Mouse (Mus musculus) stomach, embryonic 14.5 days (tissue): ENCODE data around the gene Capn10. TPM values are rescaled to one million over a fixed set of nuclear protein-coding genes. Genes with fewer than 3 reads are reported as not detected.
A peak's percentile ranks its signal among the peaks of the same experiment; 100 is the strongest.
"Not testable (repeated sequence)": the region's sequence is repeated elsewhere in the genome, so short reads cannot be mapped to it uniquely, and the experiment has no call there.

Experiments used
- ATAC-seq: fragments of 200-750 bp; cut with Nextera tagmentation; 2 replicates; pipeline ENCODE4 v1.8.0; 2017; ENCODE audit warnings: low read depth, moderate TSS enrichment; ENCODE audit not compliant: insufficient number of reproducible peaks, insufficient read depth, low FRiP score
- H3K27ac ChIP-seq: fragments of 300-500 bp; sonication (generic); 2 replicates; pipeline ENCODE4 v1.5.1; 2014; ENCODE audit warnings: mild to moderate bottlenecking, low read length, moderate library complexity, mixed read lengths
- H3K27me3 ChIP-seq: fragments of 300-500 bp; sonication (generic); 2 replicates; pipeline ENCODE4 v1.6.1; 2014; ENCODE audit warnings: low read length, control low read depth, mixed read lengths; ENCODE audit not compliant: control insufficient read depth, insufficient read depth
- H3K36me3 ChIP-seq: fragments of 300-500 bp; sonication (generic); 2 replicates; pipeline ENCODE4 v1.6.1; 2014; ENCODE audit warnings: mild to moderate bottlenecking, control low read depth, low read length, moderate library complexity, mixed read lengths; ENCODE audit not compliant: control insufficient read depth, insufficient read depth
- H3K4me1 ChIP-seq: fragments of 300-500 bp; sonication (generic); 2 replicates; pipeline ENCODE4 v1.6.1; 2014; ENCODE audit warnings: low read length, control low read depth, mixed read lengths; ENCODE audit not compliant: control insufficient read depth, insufficient read depth
- H3K4me2 ChIP-seq: fragments of 300-500 bp; sonication (generic); replicated peaks from 2 replicates; pipeline ENCODE4 v1.6.1; 2014; ENCODE audit warnings: low read depth, low read length, control low read depth
- H3K4me3 ChIP-seq: fragments of 300-500 bp; sonication (generic); 2 replicates; pipeline ENCODE4 v1.5.1; 2014; ENCODE audit warnings: low read depth, low read length, control low read depth
- H3K9ac ChIP-seq: fragments of 300-500 bp; sonication (generic); replicated peaks from 2 replicates; pipeline ENCODE4 v1.6.1; 2014; ENCODE audit warnings: low read depth, mild to moderate bottlenecking, control low read depth, low read length, moderate library complexity, mixed read lengths
- H3K9me3 ChIP-seq: fragments of 300-500 bp; sonication (generic); 2 replicates; pipeline ENCODE4 v1.6.1; 2016; ENCODE audit warnings: low read depth, low read length, control low read depth; ENCODE audit not compliant: control insufficient read depth
- WGBS: fragments of 180-500 bp; shearing (Covaris S2); extraction: QIAGEN DNeasy Blood & Tissue Kit; methylation state at CpG from one replicate; pipeline ENCODE4 v1.1.7; 2014; 5-methylcytosine and 5-hydroxymethylcytosine counted together
- polyA plus RNA-seq: library from polyadenylated mRNA; unstranded; fragments of >200 nt; fragmentation: Nextera tagmentation; extraction: Ambion mirVana; gene quantifications from 2 replicates; pipeline ENCODE4 v1.2.1, GENCODE M21; 2014

The Capn10 gene
- polyA plus RNA-seq, 1 experiment from 2014 or later, result 28.3 TPM

DNA sequence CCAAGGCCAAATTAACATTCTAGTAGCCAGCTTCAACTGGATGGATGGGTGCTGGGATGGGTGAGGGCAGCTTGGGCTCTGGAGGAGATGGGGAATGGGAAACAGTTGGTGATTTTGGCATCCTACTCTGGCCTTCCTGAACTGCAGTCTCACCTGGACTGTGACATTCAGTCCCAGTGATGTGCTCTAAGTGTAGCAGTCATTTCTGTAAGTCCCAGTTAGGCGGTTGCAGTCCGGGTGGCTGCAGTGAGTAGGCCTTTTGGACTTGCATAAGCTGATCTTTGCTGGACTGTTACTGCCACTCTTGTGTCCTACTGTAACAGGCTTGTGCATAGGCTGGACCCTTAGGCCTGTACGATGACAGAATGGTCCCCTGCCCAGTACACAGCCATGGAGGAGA lies 13.8 kb downstream of the Capn10 start:
- peaks cover 39% of the 10 kb centered on the region for H3K36me3 ChIP-seq
- no peak overlapping the region for H3K4me3 ChIP-seq

DNA sequence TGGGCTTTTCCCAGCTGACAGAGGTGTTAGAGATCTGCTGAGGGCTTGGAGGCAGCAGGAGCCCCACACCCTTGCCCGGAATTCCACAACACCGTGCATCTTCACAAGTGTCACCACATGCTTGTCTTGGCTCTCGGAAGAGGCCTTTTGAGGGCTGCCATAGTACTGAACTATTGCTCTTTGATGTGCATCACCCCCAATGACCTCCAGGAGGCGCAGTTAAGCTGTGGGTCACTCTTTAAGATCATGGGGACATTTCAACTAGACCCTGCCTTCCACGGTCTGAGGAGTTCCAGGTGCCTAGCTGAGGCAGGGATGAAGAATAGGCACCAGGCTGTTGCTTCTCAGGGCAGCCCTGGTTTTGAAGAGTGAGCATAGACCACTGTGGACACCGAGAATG lies 15.2 kb downstream of the Capn10 start:
- no peaks in the 10 kb centered on the region for H3K4me1 ChIP-seq
- no peaks in the 10 kb centered on the region for H3K27me3 ChIP-seq
- no peak overlapping the region for H3K4me2 ChIP-seq
- H3K27ac ChIP-seq, result no peak overlapping the region
- H3K36me3 ChIP-seq, result peaks cover 28% of the 10 kb centered on the region
- H3K9me3 ChIP-seq, result no peaks in the 10 kb centered on the region
- H3K4me3 ChIP-seq, result no peak overlapping the region
- no peak for ATAC-seq
- 57% methylated on average over 6 of the region's 6 CpGs for WGBS
- H3K9ac ChIP-seq, result no peak overlapping the region

More for the DNA sequence above, 13.8 kb downstream of the Capn10 start:
- Histone ChIP-seq H3K4me2 (no peak overlapping the region), H3K27me3 (no peaks in the 10 kb centered on the region), H3K9ac (no peak overlapping the region), H3K27ac (no peak overlapping the region), H3K4me1 (no peaks in the 10 kb centered on the region), H3K9me3 (no peaks in the 10 kb centered on the region)
- 92% methylated on average over 3 of the region's 3 CpGs for WGBS
- no peak for ATAC-seq

DNA sequence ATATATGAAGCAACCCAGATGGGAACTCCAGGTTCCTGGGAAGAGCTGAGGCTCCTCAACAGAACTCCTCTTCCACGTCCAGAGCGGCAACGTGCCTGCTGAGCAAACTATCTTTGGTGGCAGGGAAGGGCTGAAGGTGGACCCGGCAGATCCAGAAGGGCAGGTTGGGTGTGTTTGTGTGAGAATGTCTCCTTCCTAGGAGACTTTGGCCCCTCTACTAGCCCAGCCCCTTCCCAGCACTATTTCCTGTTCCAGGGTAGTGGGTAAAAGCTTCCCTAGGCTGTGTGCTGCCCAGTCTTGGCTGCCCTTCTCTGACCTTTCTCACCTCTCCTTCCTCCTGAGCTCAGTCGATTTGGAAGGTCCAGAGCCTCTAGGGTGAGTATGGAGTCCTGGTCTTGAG lies 16.4 kb downstream of the Capn10 start, which contains the start of gene Gpr35:
Gene Gpr35 (plus strand): TSS at position 259 of the 400 bp plus-strand sequence.
- peak within 1 kb of the TSS; percentile 8 for H3K4me3 ChIP-seq
- H3K27me3 ChIP-seq, result no peaks in the 10 kb centered on the region
- peaks cover 22% of the 10 kb centered on the region for H3K36me3 ChIP-seq
- H3K4me1 ChIP-seq, result no peaks in the 10 kb centered on the region
- WGBS, result 64% methylated on average over 5 of the region's 5 CpGs
- no peaks in the 10 kb centered on the region for H3K9me3 ChIP-seq
- H3K9ac ChIP-seq, result no peak within 1 kb of the TSS
- ATAC-seq, result peak; percentile 73
- H3K27ac ChIP-seq, result peak within 1 kb of the TSS; percentile 39; the same call in 1 of the 2 replicates
- peak within 1 kb of the TSS; percentile 22 for H3K4me2 ChIP-seq

DNA sequence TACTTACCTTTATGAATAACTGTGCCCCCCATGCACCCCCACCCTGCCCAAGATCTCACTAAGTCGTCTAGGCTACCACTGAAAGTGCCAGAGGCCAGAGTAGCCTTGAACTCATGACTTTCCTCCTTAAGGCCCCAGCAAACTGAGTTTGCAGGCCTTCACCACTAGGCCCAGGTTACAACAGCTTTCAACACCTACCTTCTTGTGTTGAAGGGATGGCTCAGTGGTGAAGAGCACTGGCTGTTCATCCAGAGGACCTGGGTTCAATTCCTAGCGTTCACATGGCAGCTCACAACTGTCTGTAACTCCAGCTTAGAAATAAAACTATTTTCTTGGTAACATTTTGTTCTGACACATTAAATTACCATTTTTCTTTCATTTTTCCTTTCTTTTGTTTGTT lies 19.5 kb downstream of the Capn10 start:
- no peaks in the 10 kb centered on the region for H3K36me3 ChIP-seq
- no peak for ATAC-seq
- no peaks in the 10 kb centered on the region for H3K9me3 ChIP-seq
- no peak overlapping the region for H3K9ac ChIP-seq
- H3K27ac ChIP-seq, result no peak overlapping the region
- H3K4me2 ChIP-seq, result no peak overlapping the region
- H3K4me3 ChIP-seq, result no peak overlapping the region
- H3K27me3 ChIP-seq, result no peaks in the 10 kb centered on the region
- no peaks in the 10 kb centered on the region for H3K4me1 ChIP-seq
- WGBS, result 72% methylated on average over 2 of the region's 2 CpGs

DNA sequence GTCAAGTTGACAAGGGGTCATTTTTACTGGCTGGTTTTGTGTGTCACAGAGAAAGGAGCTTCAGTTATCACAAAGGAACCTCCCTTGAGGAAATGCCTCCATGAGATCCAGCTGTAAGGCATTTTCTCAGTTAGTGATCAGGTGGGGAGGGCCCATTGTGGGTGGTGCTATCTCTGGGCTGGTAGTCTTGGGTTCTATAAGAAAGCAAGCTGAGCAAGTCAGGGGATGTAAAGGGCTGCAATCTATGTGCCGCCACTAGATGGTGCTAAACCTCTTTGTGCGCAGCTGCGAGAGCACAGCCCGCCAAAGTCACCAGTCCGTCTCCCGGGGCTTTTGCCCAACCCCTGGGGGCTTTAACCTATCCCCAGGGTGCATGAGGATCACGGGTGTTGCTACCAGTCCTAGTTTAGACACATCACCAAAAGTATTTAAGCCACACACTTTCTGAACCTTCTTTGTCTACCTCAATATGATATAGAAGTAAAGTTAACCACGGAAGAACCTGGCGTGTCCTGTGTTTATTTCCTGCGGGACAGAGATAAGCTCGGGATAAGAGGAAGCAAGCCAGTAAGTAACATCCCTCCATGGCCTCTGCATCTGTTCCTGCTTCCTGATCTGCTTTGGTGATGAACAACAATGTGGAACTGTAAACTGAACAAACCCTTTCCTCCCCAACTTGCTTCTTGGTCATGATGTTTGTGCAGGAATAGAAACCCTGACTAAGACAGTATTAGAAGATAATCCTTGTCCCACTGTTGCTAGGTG lies 22.6 kb downstream of the Capn10 start:
- peak overlapping the region; percentile 34; the same call in 1 of the 2 replicates for H3K4me2 ChIP-seq
- 5% methylated on average over 11 of the region's 11 CpGs for WGBS
- not testable (repeated sequence) for H3K4me3 ChIP-seq, H3K36me3 ChIP-seq, H3K27ac ChIP-seq, H3K4me1 ChIP-seq, H3K9me3 ChIP-seq, H3K27me3 ChIP-seq, H3K9ac ChIP-seq, ATAC-seq

DNA sequence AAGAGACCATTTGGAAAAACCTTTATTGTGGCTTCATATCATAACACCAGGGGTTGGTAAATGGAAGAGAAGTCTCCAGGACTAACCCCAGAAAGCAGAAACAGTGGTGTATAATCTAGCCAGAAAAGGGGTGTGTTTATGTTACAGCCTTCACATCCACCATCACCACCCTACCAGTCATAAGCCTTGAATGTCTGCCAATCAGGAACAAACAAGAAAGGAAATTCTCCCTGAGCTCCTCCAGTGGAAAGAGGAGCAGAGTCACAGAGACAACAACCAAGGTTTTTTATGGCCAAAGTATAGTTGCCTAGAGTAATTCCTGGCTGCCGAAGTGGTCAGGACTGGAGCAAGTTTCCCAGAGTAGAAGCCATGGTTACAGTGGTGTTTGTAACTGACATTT lies 24.8 kb downstream of the Capn10 start:
- ATAC-seq, result no peak
- Histone ChIP-seq H3K27me3 (no peaks in the 10 kb centered on the region), H3K9me3 (no peaks in the 10 kb centered on the region), H3K27ac (no peak overlapping the region), H3K4me1 (no peaks in the 10 kb centered on the region), H3K9ac (no peak overlapping the region), H3K4me2 (no peak overlapping the region), H3K4me3 (no peak overlapping the region), H3K36me3 (no peaks in the 10 kb centered on the region)
- WGBS, result 89% methylated on average over 1 of the region's 1 CpGs

DNA sequence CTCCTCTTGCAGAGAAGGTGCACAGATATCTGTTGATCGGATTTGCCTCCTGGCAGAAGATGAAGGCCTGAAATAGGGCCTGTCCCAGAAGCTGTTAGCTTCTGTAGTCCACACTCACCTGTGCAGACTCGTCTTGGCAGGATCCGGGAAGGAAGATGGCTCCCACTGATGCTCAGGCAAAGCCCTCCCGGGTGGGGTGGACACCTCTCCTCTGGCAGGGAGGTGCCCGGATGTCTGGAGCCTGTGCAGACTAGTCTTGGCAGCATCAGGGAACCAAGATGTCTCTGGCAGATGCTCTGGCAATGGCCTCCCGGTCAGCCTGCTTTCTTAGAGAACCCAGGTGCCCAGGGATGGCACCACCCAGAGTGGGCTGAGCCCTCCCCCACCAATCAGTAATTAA lies 36.6 kb downstream of the Capn10 start:
- not testable (repeated sequence) for H3K36me3 ChIP-seq, H3K9me3 ChIP-seq, H3K27ac ChIP-seq, H3K4me2 ChIP-seq, ATAC-seq, H3K27me3 ChIP-seq, H3K9ac ChIP-seq, H3K4me1 ChIP-seq, H3K4me3 ChIP-seq
- 87% methylated on average over 6 of the region's 6 CpGs for WGBS

DNA sequence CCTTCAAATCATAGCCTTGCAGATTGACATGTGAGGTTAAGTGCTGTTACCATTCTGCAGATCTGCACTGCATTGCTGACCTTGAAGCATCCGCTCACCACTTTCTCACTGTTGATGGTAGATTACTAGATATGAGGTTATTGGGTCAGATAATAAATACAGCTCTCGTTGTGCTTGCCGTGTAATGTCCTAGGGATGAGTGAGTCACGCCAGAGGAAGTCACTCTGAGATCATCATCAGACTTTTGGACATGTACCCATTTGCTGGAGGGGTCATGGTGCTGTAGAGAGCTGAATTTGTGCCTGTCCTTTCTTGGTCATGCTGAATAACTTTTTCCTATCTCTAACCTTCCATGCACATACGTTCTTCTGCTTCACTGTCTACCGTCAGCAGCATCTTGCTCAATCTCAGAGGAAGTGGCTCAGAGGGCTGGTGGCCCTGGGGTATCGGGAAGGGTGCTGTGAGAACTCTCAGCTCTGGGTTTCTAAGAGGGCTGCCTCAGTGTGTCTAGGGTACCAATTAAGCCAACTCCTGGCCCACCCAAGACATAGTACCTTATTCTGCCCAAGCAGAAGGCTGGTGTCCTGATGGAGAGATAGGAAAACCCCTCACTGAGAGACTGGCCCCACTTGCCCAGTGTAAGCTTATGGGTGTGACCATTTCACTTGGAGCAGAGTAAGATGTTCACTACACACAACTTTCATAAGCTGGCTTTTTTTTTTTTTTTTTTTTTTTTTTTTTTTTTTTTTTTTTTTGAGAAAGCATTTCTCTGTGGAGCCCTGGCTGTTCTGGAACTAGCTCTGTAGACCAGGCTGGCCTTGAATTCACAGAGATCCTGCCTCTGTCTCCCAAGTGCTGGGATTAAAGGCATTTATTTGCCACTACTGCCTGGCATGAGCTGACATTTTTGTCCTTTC lies 38.0 kb downstream of the Capn10 start:
- ATAC-seq, result no peak
- H3K27me3 ChIP-seq, result no peaks in the 10 kb centered on the region
- WGBS, result 80% methylated on average over 7 of the region's 7 CpGs
- H3K4me1 ChIP-seq, result peaks cover 5% of the 10 kb centered on the region; the same call in 1 of the 2 replicates
- H3K36me3 ChIP-seq, result no peaks in the 10 kb centered on the region
- no peak overlapping the region for H3K9ac ChIP-seq
- H3K4me2 ChIP-seq, result no peak overlapping the region
- H3K4me3 ChIP-seq, result no peak overlapping the region
- H3K27ac ChIP-seq, result no peak overlapping the region
- no peaks in the 10 kb centered on the region for H3K9me3 ChIP-seq
